Mouse (Mus musculus) bone marrow, adult 2 months (tissue): ENCODE measurements around the gene Dach2.

Source experiments
- CTCF ChIP-seq: fragments of 200-500 bp; IDR thresholded peaks from 2 replicates; pipeline ENCODE4 v1.5.1; 2011; ENCODE audit warnings: low read length, control low read depth; ENCODE audit not compliant: control insufficient read depth, insufficient read depth
- POLR2A ChIP-seq: fragments of 200-500 bp; IDR thresholded peaks from 2 replicates; pipeline ENCODE4 v1.6.1; 2011; ENCODE audit warnings: low read depth, mild to moderate bottlenecking, control low read depth, low read length, borderline replicate concordance; ENCODE audit not compliant: control insufficient read depth

- no peak for TF ChIP-seq CTCF
- no peak for TF ChIP-seq POLR2A
Measured at GRCm38 (mm10) chrX:113545106-113545505, 247.8 kb downstream of the Dach2 start.
